Mouse (Mus musculus) kidney, adult 18-20 months (tissue): ENCODE data around the gene Urah.
A peak's percentile ranks its signal among the peaks of the same experiment; 100 is the strongest.

Experiments used
- DNase-seq: peaks from one replicate; pipeline ENCODE4 v3.0.0; 2021

The Urah gene

DNA sequence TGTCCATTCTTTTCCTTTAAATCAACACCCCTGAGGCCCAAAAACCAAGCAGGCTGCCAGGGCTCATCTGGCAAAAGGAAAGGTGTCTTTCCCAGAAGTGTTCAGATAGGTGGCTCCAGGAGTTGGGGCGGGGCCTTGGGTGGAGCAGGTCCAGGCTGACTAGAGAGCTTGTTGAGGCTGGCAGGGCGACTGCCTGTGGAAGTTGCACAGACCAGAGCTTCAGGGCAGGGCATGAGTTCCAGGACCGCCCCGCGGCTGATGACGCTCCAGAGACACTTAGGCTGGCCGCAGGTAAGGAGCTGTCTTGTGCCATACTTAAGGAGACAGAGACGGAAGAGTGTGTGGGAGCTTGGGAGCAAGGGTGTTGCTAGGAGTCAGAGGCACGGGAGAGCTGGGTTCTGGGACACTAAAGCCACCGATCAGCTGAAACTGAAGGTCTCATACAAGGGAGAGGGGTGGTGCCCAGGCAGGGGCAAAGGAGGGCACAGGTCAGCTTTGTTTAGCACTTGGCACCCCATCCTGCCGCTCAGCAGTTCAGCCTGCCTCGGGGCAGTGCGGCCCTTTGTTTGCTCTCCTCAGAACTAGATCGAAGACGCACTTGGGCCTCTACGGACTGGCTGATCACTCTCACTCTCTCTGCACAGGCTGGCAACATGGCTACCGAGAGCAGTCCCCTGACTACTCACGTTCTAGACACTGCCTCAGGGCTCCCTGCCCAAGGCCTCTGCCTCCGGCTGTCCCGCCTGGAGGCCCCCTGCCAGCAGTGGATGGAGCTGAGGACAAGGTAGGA lies at the start of gene Urah:
Gene Urah (plus strand): TSS at position 51 of the 790 bp plus-strand sequence.
- peak; percentile 40 for DNase-seq

DNA sequence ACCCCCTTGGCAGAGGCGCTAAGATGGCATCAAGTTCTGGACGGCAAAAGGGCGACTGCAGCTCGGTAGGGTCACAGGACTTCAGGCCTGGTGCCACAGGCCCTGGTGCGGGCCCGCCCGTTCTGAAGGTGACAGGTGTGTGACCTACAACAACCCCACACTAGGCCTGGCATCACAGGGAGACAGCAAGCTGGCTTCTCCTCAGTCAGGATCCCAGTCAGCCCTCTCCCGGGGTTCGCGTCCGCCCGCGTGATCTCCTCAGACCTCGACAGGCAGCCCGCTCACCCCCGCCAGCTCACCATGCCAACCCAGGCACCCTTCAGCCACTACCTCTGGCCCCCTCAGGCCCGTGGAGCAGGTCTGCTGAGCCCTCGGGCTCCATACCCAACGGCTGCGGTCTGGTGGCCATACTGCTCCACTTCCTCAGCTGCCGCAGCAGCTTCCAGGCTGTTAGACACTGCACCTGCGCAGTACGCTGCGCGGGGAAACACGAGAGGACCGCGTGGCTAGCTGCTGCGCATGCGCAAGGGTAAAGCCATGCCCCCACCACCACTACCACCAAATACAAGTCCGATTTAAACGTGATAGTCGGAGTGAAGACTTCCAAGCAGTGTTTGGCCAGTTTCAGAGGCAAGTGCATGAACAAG lies 47.3 kb upstream of the Urah start, which contains the start of gene Syce1:
Gene Syce1 (minus strand): TSS at position 447 of the 647 bp plus-strand sequence.
- no peak for DNase-seq

DNA sequence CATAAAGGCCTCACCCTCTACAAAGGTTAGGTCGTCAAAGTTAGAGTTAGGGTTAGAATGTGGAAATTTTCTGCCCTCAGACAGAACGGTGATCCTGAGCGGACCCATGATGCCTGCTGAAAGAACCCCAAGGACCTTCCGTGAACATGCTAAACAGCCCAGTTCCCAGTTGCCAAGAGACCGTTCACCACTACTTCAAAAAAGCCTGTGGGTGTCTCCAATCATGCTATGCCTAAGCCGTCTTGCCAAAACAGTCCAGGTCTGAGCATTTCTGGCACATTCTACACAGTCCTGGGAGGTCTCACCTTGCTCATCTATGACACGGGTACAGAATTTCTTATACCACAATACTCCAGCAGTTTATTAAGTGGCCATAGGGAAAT lies 46.8 kb upstream of the Urah start:
- DNase-seq: no peak

GRCm38 (mm10) chr7:140793541-140793940 lies 41.3 kb upstream of the Urah start:
- no peak for DNase-seq

DNA sequence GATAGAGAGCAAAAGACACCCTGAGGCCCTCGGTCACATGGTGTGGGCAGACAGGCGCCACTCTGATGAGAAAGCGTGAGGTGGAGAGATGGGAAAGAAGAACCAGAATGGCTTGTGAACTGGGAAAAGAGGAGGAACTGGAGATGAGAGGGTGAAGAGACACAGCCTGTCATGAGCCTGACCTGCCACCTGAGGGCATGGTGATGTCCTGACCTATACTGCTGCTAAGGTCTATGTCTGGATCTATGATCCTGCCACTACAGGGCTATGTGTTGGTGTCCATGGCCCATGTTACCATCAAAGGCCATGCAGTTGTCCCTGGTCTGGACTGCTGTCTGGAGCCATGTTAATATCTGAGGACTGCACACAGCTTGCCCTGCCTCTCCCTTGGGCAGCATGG lies 37.2 kb upstream of the Urah start:
- no peak for DNase-seq

- no peak for DNase-seq
Measured at GRCm38 (mm10) chr7:140798212-140798611, 36.6 kb upstream of the Urah start.

GRCm38 (mm10) chr7:140802629-140803028 lies 32.2 kb upstream of the Urah start:
- peak; percentile 72 for DNase-seq

- peak; percentile 74 for DNase-seq
Measured at GRCm38 (mm10) chr7:140805704-140806103, 29.1 kb upstream of the Urah start.

GRCm38 (mm10) chr7:140810496-140810895 lies 24.3 kb upstream of the Urah start:
- no peak for DNase-seq

GRCm38 (mm10) chr7:140811714-140812113 lies 23.1 kb upstream of the Urah start:
- DNase-seq: no peak

GRCm38 (mm10) chr7:140812850-140813249 lies 22.0 kb upstream of the Urah start:
- DNase-seq: no peak

- no peak for DNase-seq
Measured at GRCm38 (mm10) chr7:140820173-140820572, 14.6 kb upstream of the Urah start.

- DNase-seq: no peak
Measured at GRCm38 (mm10) chr7:140821305-140821652, 13.5 kb upstream of the Urah start.

DNA sequence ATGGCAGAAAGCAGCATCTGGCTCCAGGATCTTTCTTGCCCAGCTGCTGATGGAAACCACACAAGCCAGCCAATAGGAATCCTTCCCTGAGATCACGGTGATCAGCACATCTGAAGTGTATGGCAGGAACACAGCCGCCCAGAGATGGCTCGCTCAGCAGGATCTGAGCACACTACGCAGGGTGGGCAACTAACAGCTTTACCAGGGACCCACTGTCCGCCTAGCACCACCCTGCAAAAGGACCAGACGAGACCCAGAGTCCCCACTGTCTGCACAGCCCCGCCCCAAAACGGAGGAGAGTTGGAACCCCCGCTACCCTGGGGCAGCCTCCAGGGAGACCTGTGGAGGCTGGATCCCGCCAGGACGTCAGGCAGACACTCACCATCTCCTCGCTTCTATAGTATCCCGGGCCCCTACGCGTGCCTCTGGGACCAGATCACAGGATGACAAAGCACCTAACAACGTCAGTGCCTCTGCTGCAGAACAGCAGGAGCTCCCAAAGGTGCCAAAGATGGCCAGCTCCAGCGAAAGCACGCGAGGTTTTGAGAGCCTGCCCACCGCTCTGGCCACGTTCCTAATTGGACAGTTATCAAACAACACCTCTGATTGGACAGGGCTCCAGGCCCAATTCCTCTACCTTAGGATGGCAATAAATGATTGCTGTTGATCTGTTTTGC lies 13.0 kb upstream of the Urah start, which contains the start of gene Zfp941:
Gene Zfp941 (minus strand): TSS at position 526 of the 677 bp plus-strand sequence.
- DNase-seq: peak; percentile 52

GRCm38 (mm10) chr7:140822731-140823130 lies 12.1 kb upstream of the Urah start:
- DNase-seq: no peak

DNA sequence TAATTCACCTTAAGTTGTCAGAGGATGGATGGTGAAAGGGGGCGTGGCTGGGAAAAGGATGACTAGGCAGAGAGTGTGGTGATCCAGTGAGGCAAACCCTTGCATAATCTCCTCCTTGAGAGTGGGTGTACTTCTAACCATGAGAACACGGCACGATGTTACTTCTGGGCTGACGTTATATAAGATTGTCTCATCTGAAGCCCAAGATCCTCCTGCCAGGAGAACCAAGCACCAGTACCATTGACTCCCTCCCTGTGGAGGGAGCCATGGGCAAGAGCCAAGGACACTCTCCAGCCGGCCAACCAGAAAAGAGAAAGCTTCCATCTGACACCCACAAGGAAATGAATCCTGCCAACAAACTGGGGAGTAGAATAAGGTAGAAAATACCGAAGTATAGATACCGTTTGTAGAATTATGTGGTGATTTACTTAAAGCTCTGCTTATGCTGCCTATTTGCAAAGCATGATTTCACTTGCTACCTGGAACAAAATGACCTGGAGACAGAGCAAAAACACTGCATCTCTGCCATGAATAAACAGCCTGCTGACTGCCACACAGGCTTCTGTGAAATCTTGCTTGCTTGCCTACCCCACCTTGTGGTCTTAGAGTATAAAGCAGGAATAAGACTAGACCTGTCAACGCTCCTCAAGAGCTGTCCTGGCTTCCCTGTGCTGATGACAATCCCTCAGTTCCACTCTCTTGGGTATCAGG lies 6.5 kb upstream of the Urah start:
- DNase-seq: peak; percentile 71

DNA sequence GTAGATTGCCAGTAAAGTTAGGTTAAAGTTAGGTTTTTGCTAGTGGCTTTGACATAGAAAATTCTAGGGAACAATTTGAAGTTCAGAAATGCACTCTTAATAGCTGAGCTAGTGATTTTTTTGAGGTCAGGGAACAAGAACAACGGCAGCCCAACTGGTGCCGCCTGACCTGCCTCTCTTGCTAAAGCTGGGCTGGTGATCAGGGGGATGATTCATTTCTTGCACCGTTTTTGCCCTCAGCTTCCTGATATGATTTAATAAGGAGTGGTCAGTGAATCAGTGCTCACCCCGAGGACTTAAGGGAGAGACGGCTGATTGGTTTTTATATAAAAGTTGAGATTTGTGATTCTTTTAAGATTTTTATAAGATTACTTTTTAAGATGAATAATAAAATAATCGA lies 3.4 kb upstream of the Urah start:
- DNase-seq: no peak

DNA sequence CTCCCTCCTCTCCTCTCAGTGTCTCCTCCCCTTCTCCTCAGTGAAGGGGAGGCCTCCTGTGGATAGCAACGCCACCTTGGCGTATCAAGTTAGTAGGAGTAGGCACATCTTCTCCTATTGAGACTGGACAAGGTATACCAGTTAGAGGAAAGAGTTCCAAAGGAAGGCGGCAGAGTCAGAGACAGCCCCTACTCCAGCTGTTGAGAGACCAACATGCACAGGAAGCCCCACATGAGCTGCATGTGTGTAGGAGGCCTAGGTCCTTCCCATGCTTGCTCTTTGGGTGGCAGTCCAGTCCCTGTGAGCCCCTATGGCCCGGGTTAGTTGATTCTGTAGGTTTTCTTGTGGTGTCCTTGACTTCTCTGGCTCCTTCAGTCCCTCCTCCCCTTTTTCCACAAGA lies 1.5 kb upstream of the Urah start:
- no peak for DNase-seq

- no peak for DNase-seq
Measured at GRCm38 (mm10) chr7:140835758-140836087, 905 bp downstream of the Urah start.

GRCm38 (mm10) chr7:140836243-140837115 lies 1.7 kb downstream of the Urah start:
- no peak for DNase-seq

DNA sequence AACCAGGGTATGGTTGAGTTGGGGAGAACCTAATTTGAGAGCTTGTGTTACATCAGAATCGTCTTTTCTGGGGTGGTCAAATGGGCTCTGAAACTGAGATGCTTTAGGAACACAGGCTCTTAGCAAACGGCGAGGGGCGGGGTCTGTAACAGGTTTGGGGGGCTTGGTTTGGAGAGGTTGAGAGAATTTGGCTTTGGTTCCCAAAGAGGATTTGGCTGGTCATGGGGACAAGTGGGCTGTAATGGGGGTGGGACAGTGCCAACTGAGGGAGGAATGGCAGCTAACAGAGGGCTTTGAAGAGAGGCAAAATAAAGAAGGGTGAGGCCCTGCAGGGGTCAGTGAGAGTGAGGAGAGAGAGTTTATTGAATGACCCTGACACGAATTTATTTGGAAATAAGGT lies 4.7 kb downstream of the Urah start:
- no peak for DNase-seq
